Mouse (Mus musculus) embryonic facial prominence, embryonic 11.5 days (tissue): Measurements from ENCODE around the gene Ndufs3. TPM values are rescaled to one million over a fixed set of nuclear protein-coding genes. Genes with fewer than 3 reads are reported as not detected.
A peak's percentile ranks its signal among the peaks of the same experiment; 100 is the strongest.
"Not testable (repeated sequence)": the region's sequence is repeated elsewhere in the genome, so short reads cannot be mapped to it uniquely, and the experiment has no call there.

Source experiments
- ATAC-seq: fragments of 200-750 bp; cut with Nextera tagmentation; replicated peaks from 2 replicates; pipeline ENCODE4 v1.8.0; 2017; ENCODE audit warnings: low read depth; ENCODE audit not compliant: insufficient number of reproducible peaks, low FRiP score, low TSS enrichment
- DNase-seq: peaks from one replicate; pipeline ENCODE4 v3.0.0-alpha.2; 2015; ENCODE audit warnings: low spot score
- H3K27ac ChIP-seq: fragments of 300-500 bp; sonication (generic); replicated peaks from 2 replicates; pipeline ENCODE4 v1.5.1; 2014; ENCODE audit warnings: mild to moderate bottlenecking, low read depth, low read length, control low read depth
- H3K27me3 ChIP-seq: fragments of 300-500 bp; sonication (generic); 2 replicates; pipeline ENCODE4 v1.6.1; 2014; ENCODE audit warnings: mild to moderate bottlenecking, low read length, moderate library complexity, mixed read lengths; ENCODE audit not compliant: control insufficient read depth, insufficient read depth
- H3K36me3 ChIP-seq: fragments of 300-500 bp; sonication (generic); replicated peaks from 2 replicates; pipeline ENCODE4 v1.6.1; 2014; ENCODE audit warnings: low read depth, mild to moderate bottlenecking, low read length, moderate library complexity, mixed read lengths; ENCODE audit not compliant: control insufficient read depth, insufficient read depth
- H3K4me1 ChIP-seq: fragments of 300-500 bp; sonication (generic); 2 replicates; pipeline ENCODE4 v1.6.1; 2014; ENCODE audit warnings: low read length, mixed read lengths; ENCODE audit not compliant: control insufficient read depth, insufficient read depth
- H3K4me2 ChIP-seq: fragments of 300-500 bp; sonication (generic); 2 replicates; pipeline ENCODE4 v1.6.1; 2014; ENCODE audit warnings: low read depth, mild to moderate bottlenecking, control low read depth, low read length, moderate library complexity
- H3K4me3 ChIP-seq: fragments of 300-500 bp; sonication (generic); 2 replicates; pipeline ENCODE4 v1.5.1; 2014; ENCODE audit warnings: low read depth, low read length, control low read depth
- H3K9ac ChIP-seq: fragments of 300-500 bp; sonication (generic); replicated peaks from 2 replicates; pipeline ENCODE4 v1.6.1; 2014; ENCODE audit warnings: mild to moderate bottlenecking, control low read depth, low read length
- H3K9me3 ChIP-seq: fragments of 300-500 bp; sonication (generic); replicated peaks from 2 replicates; pipeline ENCODE4 v1.6.1; 2016; ENCODE audit warnings: mild to moderate bottlenecking, low read length, inconsistent platforms, mixed read lengths; ENCODE audit not compliant: control insufficient read depth
- WGBS: fragments of 180-500 bp; shearing (Covaris S2); extraction: QIAGEN DNeasy Blood & Tissue Kit; methylation state at CpG from one replicate; pipeline ENCODE4 v1.1.7; 2014; 5-methylcytosine and 5-hydroxymethylcytosine counted together
- polyA plus RNA-seq: library from polyadenylated mRNA; unstranded; fragments of >200 nt; fragmentation: Nextera tagmentation; extraction: Ambion mirVana; gene quantifications from 2 replicates; pipeline ENCODE4 v1.2.1, GENCODE M21; 2014

The Ndufs3 gene
- polyA plus RNA-seq, 1 experiment from 2014 or later = 227 TPM

- H3K4me1 ChIP-seq, H3K9me3 ChIP-seq, H3K9ac ChIP-seq, H3K27ac ChIP-seq, ATAC-seq, H3K27me3 ChIP-seq, H3K4me3 ChIP-seq, H3K4me2 ChIP-seq, H3K36me3 ChIP-seq, DNase-seq: not testable (repeated sequence)
- WGBS = 89% methylated on average over 3 of the region's 3 CpGs
These were observed 10.3 kb downstream of the Ndufs3 start for GRCm38 (mm10) chr2:90894299-90894677.

- peaks cover 11% of the 10 kb centered on the region for H3K27me3 ChIP-seq
- no peak overlapping the region for H3K9ac ChIP-seq
- H3K27ac ChIP-seq = no peak overlapping the region
- DNase-seq = no peak
- ATAC-seq = no peak
- H3K4me1 ChIP-seq = no peaks in the 10 kb centered on the region
- no peaks in the 10 kb centered on the region for H3K9me3 ChIP-seq
- no peak overlapping the region for H3K4me3 ChIP-seq
- no peak overlapping the region for H3K4me2 ChIP-seq
- WGBS = 91% methylated on average over 6 of the region's 6 CpGs
- H3K36me3 ChIP-seq = no peaks in the 10 kb centered on the region; the same call in 1 of the 2 replicates
These were observed 10.8 kb downstream of the Ndufs3 start for GRCm38 (mm10) chr2:90893673-90894298.

GRCm38 (mm10) chr2:90889550-90890548 is 14.8 kb downstream of the Ndufs3 start:
- Histone ChIP-seq H3K27ac (no peak overlapping the region), H3K4me1 (no peaks in the 10 kb centered on the region), H3K36me3 (no peaks in the 10 kb centered on the region), H3K9me3 (no peaks in the 10 kb centered on the region), H3K9ac (peak overlapping the region; percentile 65), H3K27me3 (peaks cover 42% of the 10 kb centered on the region), H3K4me3 (peak overlapping the region; percentile 48), H3K4me2 (peak overlapping the region; percentile 80)
- ATAC-seq = 0 out of 2 replicates have a peak, but pooled peaks have one; percentile 46
- WGBS = 5% methylated on average over 119 of the region's 133 CpGs
- peak; percentile 74 for DNase-seq

GRCm38 (mm10) chr2:90887627-90888026 is 17.0 kb downstream of the Ndufs3 start:
- Histone ChIP-seq H3K9ac (no peak overlapping the region), H3K27me3 (peaks cover 44% of the 10 kb centered on the region), H3K36me3 (no peaks in the 10 kb centered on the region), H3K9me3 (no peaks in the 10 kb centered on the region), H3K4me1 (no peaks in the 10 kb centered on the region), H3K4me3 (no peak overlapping the region), H3K4me2 (no peak overlapping the region), H3K27ac (no peak overlapping the region)
- DNase-seq (no peak), ATAC-seq (no peak)
- WGBS = 69% methylated on average over 5 of the region's 5 CpGs

- H3K36me3 ChIP-seq = no peaks in the 10 kb centered on the region
- H3K27ac ChIP-seq = no peak overlapping the region
- no peak for ATAC-seq
- no peaks in the 10 kb centered on the region for H3K9me3 ChIP-seq
- H3K4me1 ChIP-seq = no peaks in the 10 kb centered on the region
- H3K4me3 ChIP-seq = no peak overlapping the region; the same call in 1 of the 2 replicates
- no peak overlapping the region; the same call in 1 of the 2 replicates for H3K9ac ChIP-seq
- peak overlapping the region; percentile 7; the same call in 1 of the 2 replicates for H3K4me2 ChIP-seq
- no peak for DNase-seq
- peaks cover 44% of the 10 kb centered on the region for H3K27me3 ChIP-seq
- 34% methylated on average over 6 of the region's 6 CpGs for WGBS
These were observed 18.2 kb downstream of the Ndufs3 start for GRCm38 (mm10) chr2:90886436-90886835.

GRCm38 (mm10) chr2:90885218-90886041 is 19.2 kb downstream of the Ndufs3 start, which contains the start of gene C1qtnf4:
Gene C1qtnf4 (plus strand): TSS chr2:90885860.
- H3K27ac ChIP-seq = no peak within 1 kb of the TSS
- no peaks in the 10 kb centered on the region for H3K4me1 ChIP-seq
- DNase-seq = peak; percentile 57
- peak within 1 kb of the TSS; percentile 57 for H3K4me3 ChIP-seq
- WGBS = 1% methylated on average over 45 of the region's 45 CpGs
- peaks cover 44% of the 10 kb centered on the region for H3K27me3 ChIP-seq
- H3K9ac ChIP-seq = peak within 1 kb of the TSS; percentile 76
- peak; percentile 64 for ATAC-seq
- no peaks in the 10 kb centered on the region for H3K36me3 ChIP-seq
- no peaks in the 10 kb centered on the region for H3K9me3 ChIP-seq
- peak within 1 kb of the TSS; percentile 96 for H3K4me2 ChIP-seq

- H3K4me2 ChIP-seq = no peak overlapping the region
- peaks cover 16% of the 10 kb centered on the region for H3K27me3 ChIP-seq
- H3K27ac ChIP-seq = no peak overlapping the region
- ATAC-seq (no peak), DNase-seq (no peak)
- WGBS = 89% methylated on average over 2 of the region's 2 CpGs
- no peak overlapping the region for H3K4me3 ChIP-seq
- no peaks in the 10 kb centered on the region for H3K9me3 ChIP-seq
- H3K4me1 ChIP-seq = no peaks in the 10 kb centered on the region
- no peak overlapping the region for H3K9ac ChIP-seq
- no peaks in the 10 kb centered on the region for H3K36me3 ChIP-seq
These were observed 22.8 kb downstream of the Ndufs3 start for GRCm38 (mm10) chr2:90881824-90882223.
